Mouse (Mus musculus) cortical plate, adult 2 months (tissue): ENCODE measurements around the gene Gm30191.

ENCODE experiments used
- CTCF ChIP-seq: fragments of 200-500 bp; IDR thresholded peaks from 2 replicates; pipeline ENCODE4 v1.5.1; 2011; ENCODE audit warnings: mild to moderate bottlenecking, control low read depth, low read length; ENCODE audit not compliant: insufficient read depth; ENCODE audit errors: extremely low read depth
- POLR2A ChIP-seq: fragments of 200-500 bp; IDR thresholded peaks from 2 replicates; pipeline ENCODE4 v1.6.1; 2011; ENCODE audit warnings: mild to moderate bottlenecking, low read length, control low read depth; ENCODE audit not compliant: insufficient read depth; ENCODE audit errors: extremely low read depth

GRCm38 (mm10) chr4:134273417-134274345 is 26.9 kb downstream of the Gm30191 start:
- no peak for TF ChIP-seq CTCF
- no peak for TF ChIP-seq POLR2A
